Mouse (Mus musculus): ENCODE measurements around the gene Gm28372. TPM values are rescaled to one million over a fixed set of nuclear protein-coding genes. Genes with fewer than 3 reads are reported as not detected.

Gene Gm28372
- total and polyA plus RNA-seq, 3 experiments = not detected

DNA sequence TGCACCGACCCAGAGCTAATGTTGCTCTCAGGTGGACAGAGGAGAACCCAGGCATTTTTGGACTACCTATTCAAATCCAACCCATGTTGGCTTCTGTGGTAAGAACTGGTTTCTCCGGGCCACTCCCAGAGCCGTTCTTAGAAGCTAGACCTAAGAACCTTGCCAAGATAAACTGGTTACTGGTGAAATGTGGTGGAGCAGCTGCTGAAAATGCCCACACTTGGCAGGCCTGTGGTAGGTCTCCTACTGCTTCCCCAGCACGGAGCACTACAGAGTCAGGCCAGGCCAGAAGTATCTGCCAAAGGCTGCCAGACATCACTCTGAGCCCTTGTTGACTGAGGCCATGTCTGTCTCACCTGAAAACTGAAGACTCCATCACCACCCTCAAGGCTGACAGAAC is 30.1 kb upstream of the Gm28372 start:
- no peak for DNase-seq (ENCODE audit: low read depth, low spot score)
- no peak overlapping the region for H3K4me3 ChIP-seq (ENCODE audit: control insufficient read depth in 1 of 2, insufficient read depth in 1 of 2, low read depth in 2 of 2, low read length in 2 of 2)
- H3K36me3 ChIP-seq (ENCODE audit: control insufficient read depth in 1 of 2, insufficient read depth in 2 of 2, low read length in 2 of 2) = peaks cover 0 to 4% of the 10 kb centered on the region in 2 experiments; a peak in 2 of 4 replicates
- peaks cover 0 to 11% of the 10 kb centered on the region in 2 experiments; a peak in 2 of 4 replicates for H3K27me3 ChIP-seq (ENCODE audit: control insufficient read depth in 1 of 2, insufficient read depth in 2 of 2, low read length in 2 of 2)
- H3K79me2 ChIP-seq (ENCODE audit: control insufficient read depth, insufficient read depth, low read length, poor library complexity) = no peaks in the 10 kb centered on the region
- H3K9me3 ChIP-seq (replicated peaks; ENCODE audit: insufficient read depth, low read length) = no peaks in the 10 kb centered on the region
- H3K27ac ChIP-seq (ENCODE audit: control insufficient read depth, low read depth, low read length) = no peak overlapping the region
- no peak for TF ChIP-seq POLR2AphosphoS2 (IDR thresholded peaks at IDR 0.05; ENCODE audit: low read length)
- no peak for TF ChIP-seq CHD2 (IDR thresholded peaks at IDR 0.05; ENCODE audit: low read length)
- no peak for TF ChIP-seq RAD21 (IDR thresholded peaks at IDR 0.05; ENCODE audit: low read depth, low read length)
- no peak for TF ChIP-seq ZMIZ1 (IDR thresholded peaks at IDR 0.05; ENCODE audit: low read depth, low read length)
- TF ChIP-seq USF2 (IDR thresholded peaks at IDR 0.05; ENCODE audit: borderline replicate concordance in 1 of 2, insufficient read depth in 1 of 2, low read depth in 1 of 2, low read length in 2 of 2) = no peak
- no peak for TF ChIP-seq GABPA (IDR thresholded peaks at IDR 0.05; ENCODE audit: low read depth, low read length)
- TF ChIP-seq POLR2A (IDR thresholded peaks at IDR 0.05; ENCODE audit: control insufficient read depth in 1 of 2, insufficient read depth in 1 of 2, low read depth in 1 of 2, low read length in 2 of 2, poor library complexity in 1 of 2) = no peak
- no peak for TF ChIP-seq CHD1 (IDR thresholded peaks at IDR 0.05; ENCODE audit: low read depth, low read length)
- TF ChIP-seq MAX (IDR thresholded peaks at IDR 0.05; ENCODE audit: low read length) = no peak
- no peak for TF ChIP-seq GATA1 (IDR thresholded peaks at IDR 0.05; ENCODE audit: low read depth, low read length)
- TF ChIP-seq ETS1 (IDR thresholded peaks at IDR 0.05; ENCODE audit: low read depth, low read length) = no peak
- TF ChIP-seq POLR2AphosphoS5 (IDR thresholded peaks at IDR 0.05; ENCODE audit: borderline replicate concordance, low read depth, low read length) = no peak
- no peak for TF ChIP-seq NELFE (IDR thresholded peaks at IDR 0.05; ENCODE audit: low read depth, low read length)
- no peak for TF ChIP-seq ZNF384 (IDR thresholded peaks at IDR 0.05; ENCODE audit: low read depth, low read length)
- TF ChIP-seq KAT2A (conservative IDR thresholded peaks at IDR 0.05; ENCODE audit: low read depth, low read length) = no peak
- no peak for TF ChIP-seq TCF12 (IDR thresholded peaks at IDR 0.05; ENCODE audit: low read depth, low read length)
- TF ChIP-seq CTCF (IDR thresholded peaks at IDR 0.05 in 2 of 3, conservative IDR thresholded peaks at IDR 0.05 in 1 of 3; ENCODE audit: control insufficient read depth in 1 of 3, insufficient read depth in 1 of 3, low read depth in 2 of 3, low read length in 3 of 3, poor library complexity in 1 of 3, severe bottlenecking in 1 of 3) = no peak
- TF ChIP-seq RCOR1 (IDR thresholded peaks at IDR 0.05; ENCODE audit: low read depth, low read length) = no peak
- no peak for TF ChIP-seq MAZ (IDR thresholded peaks at IDR 0.05; ENCODE audit: low read depth, low read length)
- no peak for TF ChIP-seq EP300 (IDR thresholded peaks at IDR 0.05; ENCODE audit: low read depth in 1 of 2, low read length in 2 of 2)
- no peak overlapping the region for H3K9ac ChIP-seq (ENCODE audit: control insufficient read depth, low read depth, low read length, poor library complexity, severe bottlenecking)
- H3K4me1 ChIP-seq (ENCODE audit: control insufficient read depth in 1 of 2, insufficient read depth in 2 of 2, low read length in 2 of 2) = peaks cover 4 to 6% of the 10 kb centered on the region in 2 experiments; a peak in 3 of 4 replicates

- no peaks in the 10 kb centered on the region for H3K79me2 ChIP-seq (ENCODE audit: control insufficient read depth, insufficient read depth, low read length, poor library complexity)
- no peaks in the 10 kb centered on the region for H3K4me1 ChIP-seq (ENCODE audit: control insufficient read depth in 1 of 2, insufficient read depth in 2 of 2, low read length in 2 of 2)
- no peak overlapping the region for H3K27ac ChIP-seq (ENCODE audit: control insufficient read depth, low read depth, low read length)
- no peaks in the 10 kb centered on the region for H3K36me3 ChIP-seq (ENCODE audit: control insufficient read depth in 1 of 2, insufficient read depth in 2 of 2, low read length in 2 of 2)
- no peak for DNase-seq (ENCODE audit: low read depth, low spot score)
- H3K9me3 ChIP-seq (replicated peaks; ENCODE audit: insufficient read depth, low read length) = no peaks in the 10 kb centered on the region
- no peak overlapping the region for H3K4me3 ChIP-seq (ENCODE audit: control insufficient read depth in 1 of 2, insufficient read depth in 1 of 2, low read depth in 2 of 2, low read length in 2 of 2)
- no peak for TF ChIP-seq GABPA (IDR thresholded peaks at IDR 0.05; ENCODE audit: low read depth, low read length)
- TF ChIP-seq KAT2A (conservative IDR thresholded peaks at IDR 0.05; ENCODE audit: low read depth, low read length) = no peak
- no peak for TF ChIP-seq CHD1 (IDR thresholded peaks at IDR 0.05; ENCODE audit: low read depth, low read length)
- no peak for TF ChIP-seq ETS1 (IDR thresholded peaks at IDR 0.05; ENCODE audit: low read depth, low read length)
- TF ChIP-seq MYB (IDR thresholded peaks at IDR 0.05; ENCODE audit: low read depth, low read length) = no peak
- no peak for TF ChIP-seq USF2 (IDR thresholded peaks at IDR 0.05; ENCODE audit: borderline replicate concordance in 1 of 2, insufficient read depth in 1 of 2, low read depth in 1 of 2, low read length in 2 of 2)
- no peak for TF ChIP-seq E2F4 (IDR thresholded peaks at IDR 0.05; ENCODE audit: borderline replicate concordance, low read depth, low read length)
- TF ChIP-seq SIN3A (IDR thresholded peaks at IDR 0.05; ENCODE audit: low read length) = no peak
- no peak for TF ChIP-seq EP300 (IDR thresholded peaks at IDR 0.05; ENCODE audit: low read depth in 1 of 2, low read length in 2 of 2)
- TF ChIP-seq ZNF384 (IDR thresholded peaks at IDR 0.05; ENCODE audit: low read depth, low read length) = no peak
- TF ChIP-seq RCOR1 (IDR thresholded peaks at IDR 0.05; ENCODE audit: low read depth, low read length) = no peak
- no peak for TF ChIP-seq POLR2A (IDR thresholded peaks at IDR 0.05; ENCODE audit: control insufficient read depth in 1 of 2, insufficient read depth in 1 of 2, low read depth in 1 of 2, low read length in 2 of 2, poor library complexity in 1 of 2)
- TF ChIP-seq MAX (IDR thresholded peaks at IDR 0.05; ENCODE audit: low read length) = no peak
- no peak for TF ChIP-seq NRF1 (IDR thresholded peaks at IDR 0.05; ENCODE audit: insufficient read depth, low read depth, low read length, poor library complexity, severe bottlenecking)
- no peak for TF ChIP-seq ELF1 (IDR thresholded peaks at IDR 0.05; ENCODE audit: low read depth, low read length)
- H3K9ac ChIP-seq (ENCODE audit: control insufficient read depth, low read depth, low read length, poor library complexity, severe bottlenecking) = no peak overlapping the region
- H3K27me3 ChIP-seq (ENCODE audit: control insufficient read depth in 1 of 2, insufficient read depth in 2 of 2, low read length in 2 of 2) = peaks cover 6 to 17% of the 10 kb centered on the region in 2 experiments
Measured at GRCm38 (mm10) chr2:130383205-130383604, 21.8 kb upstream of the Gm28372 start.
